Mouse (Mus musculus): Measurements from ENCODE around the gene Zcchc14. TPM values are rescaled to one million over a fixed set of nuclear protein-coding genes. Genes with fewer than 3 reads are reported as not detected.

Gene Zcchc14
- total RNA-seq, 4 experiments from 2014 or later = 77.4 to 92.9 (median 84.7) TPM

- no peak for DNase-seq (ENCODE audit: low spot score in 2 of 2)
These were observed 64.0 kb downstream of the Zcchc14 start for GRCm38 (mm10) chr8:121588750-121589149.

GRCm38 (mm10) chr8:121585159-121585825 lies 67.4 kb downstream of the Zcchc14 start:
- DNase-seq (ENCODE audit: low spot score in 2 of 2) = peak; percentile 99 to 100

- DNase-seq (ENCODE audit: low spot score in 2 of 2) = no peak
These were observed 68.0 kb downstream of the Zcchc14 start for GRCm38 (mm10) chr8:121584730-121585129.

GRCm38 (mm10) chr8:121583653-121584052 lies 69.0 kb downstream of the Zcchc14 start:
- DNase-seq (ENCODE audit: low spot score in 2 of 2) = no peak

GRCm38 (mm10) chr8:121580465-121580864 lies 72.2 kb downstream of the Zcchc14 start:
- no peak for DNase-seq (ENCODE audit: low spot score in 2 of 2)

GRCm38 (mm10) chr8:121578676-121579451 lies 73.8 kb downstream of the Zcchc14 start, which contains the start of gene Fbxo31:
Fbxo31 (minus strand) TSS chr8:121578806.
- DNase-seq (ENCODE audit: low spot score in 2 of 2) = peak; percentile 94 to 96

- no peak for DNase-seq (ENCODE audit: low spot score in 2 of 2)
These were observed 74.7 kb downstream of the Zcchc14 start for GRCm38 (mm10) chr8:121577751-121578675.

- DNase-seq (ENCODE audit: low spot score in 2 of 2) = no peak
These were observed 77.0 kb downstream of the Zcchc14 start for GRCm38 (mm10) chr8:121575661-121576060.

- DNase-seq (ENCODE audit: low spot score in 2 of 2) = no peak
These were observed 79.4 kb downstream of the Zcchc14 start for GRCm38 (mm10) chr8:121573275-121573674.

GRCm38 (mm10) chr8:121572121-121572520 lies 80.6 kb downstream of the Zcchc14 start:
- DNase-seq (ENCODE audit: low spot score in 2 of 2) = no peak

- no peak for DNase-seq (ENCODE audit: low spot score in 2 of 2)
These were observed 81.9 kb downstream of the Zcchc14 start for GRCm38 (mm10) chr8:121570801-121571200.

- DNase-seq (ENCODE audit: low spot score in 2 of 2) = no peak
These were observed 82.4 kb downstream of the Zcchc14 start for GRCm38 (mm10) chr8:121570335-121570734.

GRCm38 (mm10) chr8:121568321-121568720 lies 84.4 kb downstream of the Zcchc14 start:
- no peak for DNase-seq (ENCODE audit: low spot score in 2 of 2)

GRCm38 (mm10) chr8:121563701-121564100 lies 89.0 kb downstream of the Zcchc14 start:
- DNase-seq (ENCODE audit: low spot score in 2 of 2) = no peak

GRCm38 (mm10) chr8:121562941-121563351 lies 89.8 kb downstream of the Zcchc14 start:
- DNase-seq (ENCODE audit: low spot score in 2 of 2) = no peak

GRCm38 (mm10) chr8:121561636-121562345 lies 90.9 kb downstream of the Zcchc14 start:
- no peak for DNase-seq (ENCODE audit: low spot score in 2 of 2)

- DNase-seq (ENCODE audit: low spot score in 2 of 2) = no peak
These were observed 92.1 kb downstream of the Zcchc14 start for GRCm38 (mm10) chr8:121560432-121561100.

GRCm38 (mm10) chr8:121559801-121560200 lies 92.9 kb downstream of the Zcchc14 start:
- no peak for DNase-seq (ENCODE audit: low spot score in 2 of 2)

GRCm38 (mm10) chr8:121558538-121558937 lies 94.2 kb downstream of the Zcchc14 start:
- no peak for DNase-seq (ENCODE audit: low spot score in 2 of 2)

- no peak for DNase-seq (ENCODE audit: low spot score in 2 of 2)
These were observed 95.0 kb downstream of the Zcchc14 start for GRCm38 (mm10) chr8:121557746-121558145.
